Mouse (Mus musculus): Measurements from ENCODE around the gene Thrap3.
"Not testable (repeated sequence)": the region's sequence is repeated elsewhere in the genome, so short reads cannot be mapped to it uniquely, and the experiment has no call there.

The Thrap3 gene

DNA sequence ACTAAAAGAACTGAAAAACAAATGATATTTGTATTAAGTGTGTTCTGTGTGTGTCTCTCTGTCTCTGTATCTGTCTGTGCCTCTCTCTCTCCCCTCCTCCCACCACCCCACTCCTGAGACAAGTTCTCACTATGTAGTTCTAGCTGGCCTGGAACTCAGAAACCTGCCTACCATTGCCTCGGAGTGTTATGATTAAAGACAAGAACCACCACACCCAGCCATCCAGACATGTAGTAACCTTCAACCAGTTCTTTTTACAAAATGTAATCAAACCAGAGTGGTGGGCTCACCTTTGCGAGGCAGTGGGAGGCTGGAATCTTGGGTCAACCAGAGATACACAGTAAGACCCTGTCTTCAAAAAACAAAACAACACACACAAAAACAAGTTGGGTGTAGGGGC, 1.9 kb downstream of the Thrap3 start:
- Histone ChIP-seq H3K36me3 (ENCODE audit: control insufficient read depth, insufficient read depth, low read length, poor library complexity, severe bottlenecking) (0 out of 2 replicates have a peak, but pooled peaks cover 1% of the 10 kb centered on the region), H3K27me3 (ENCODE audit: control insufficient read depth, insufficient read depth, low read length, poor library complexity, severe bottlenecking) (no peaks in the 10 kb centered on the region)
- DNase-seq (ENCODE audit: low read depth, low spot score) = no peak

DNA sequence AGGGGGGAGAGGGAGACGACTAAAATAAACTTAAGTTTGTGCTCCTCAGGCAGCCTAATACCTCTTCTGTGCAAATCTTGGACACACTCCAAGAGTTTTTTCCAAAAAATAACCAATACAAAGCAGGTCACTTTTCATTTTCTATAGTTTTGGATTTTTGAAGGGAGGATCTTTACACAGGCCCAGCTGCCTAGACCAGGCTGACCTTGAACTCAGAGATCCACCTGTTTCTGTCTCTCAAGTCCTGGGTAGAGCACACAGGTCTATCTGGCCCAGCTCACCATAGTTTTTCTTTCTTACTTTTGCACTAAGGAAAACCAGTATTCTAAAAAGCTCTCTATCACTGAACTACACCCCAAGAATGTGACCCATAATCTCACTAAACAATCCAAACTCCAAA, 2.5 kb downstream of the Thrap3 start:
- Histone ChIP-seq H3K27me3 (ENCODE audit: control insufficient read depth, insufficient read depth, low read length, poor library complexity, severe bottlenecking) (no peaks in the 10 kb centered on the region), H3K36me3 (ENCODE audit: control insufficient read depth, insufficient read depth, low read length, poor library complexity, severe bottlenecking) (0 out of 2 replicates have a peak, but pooled peaks cover 1% of the 10 kb centered on the region)
- DNase-seq (ENCODE audit: low read depth, low spot score) = no peak

DNA sequence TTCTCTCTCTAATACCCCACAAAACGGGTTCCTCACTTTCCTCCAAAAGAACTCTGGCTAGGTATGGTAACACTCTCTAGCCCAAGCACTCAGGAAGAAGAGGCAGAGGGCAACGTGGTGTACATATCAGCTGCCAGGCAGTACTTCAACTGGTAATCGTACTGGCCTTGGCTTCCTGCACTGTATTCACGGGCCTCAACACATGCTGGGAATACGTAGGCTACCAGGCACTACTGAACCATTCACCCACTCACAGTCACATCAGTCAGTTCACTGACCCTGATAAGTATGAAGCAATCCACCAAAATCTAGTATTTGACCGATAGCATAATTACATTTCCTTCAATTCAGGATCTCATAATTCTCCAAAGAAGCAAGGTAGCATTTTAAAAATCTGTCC, 3.0 kb downstream of the Thrap3 start:
- DNase-seq (ENCODE audit: low read depth, low spot score) = no peak
- 0 out of 2 replicates have a peak, but pooled peaks cover 1% of the 10 kb centered on the region for H3K36me3 ChIP-seq (ENCODE audit: control insufficient read depth, insufficient read depth, low read length, poor library complexity, severe bottlenecking)

DNA sequence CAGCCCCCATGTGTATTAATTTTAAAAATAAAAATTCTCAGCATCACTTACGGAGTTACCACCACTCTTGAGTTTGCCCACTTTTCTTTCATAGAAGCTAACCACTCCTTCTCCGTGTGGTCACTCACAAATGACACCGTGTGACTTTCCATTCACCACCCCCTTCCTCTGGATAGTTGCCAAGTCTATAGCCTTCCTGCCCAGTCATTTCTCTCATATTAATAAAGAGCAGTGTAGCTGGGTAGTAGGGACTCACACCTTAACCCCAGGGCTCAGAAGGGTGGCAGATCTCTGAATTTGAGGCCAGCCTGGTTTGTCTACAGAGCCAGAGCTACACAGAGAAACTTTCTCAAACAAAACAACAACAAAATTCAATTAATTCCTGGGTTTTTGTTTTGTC, 5.1 kb downstream of the Thrap3 start:
- peak; percentile 25 for DNase-seq (ENCODE audit: low read depth, low spot score)
- H3K36me3 ChIP-seq (ENCODE audit: control insufficient read depth, insufficient read depth, low read length, poor library complexity, severe bottlenecking) = peaks cover 3% of the 10 kb centered on the region; the same call in 1 of the 2 replicates
- no peaks in the 10 kb centered on the region for H3K27me3 ChIP-seq (ENCODE audit: control insufficient read depth, insufficient read depth, low read length, poor library complexity, severe bottlenecking)

More for the DNA sequence above, 3.0 kb downstream of the Thrap3 start:
- no peaks in the 10 kb centered on the region for H3K27me3 ChIP-seq (ENCODE audit: control insufficient read depth, insufficient read depth, low read length, poor library complexity, severe bottlenecking)

DNA sequence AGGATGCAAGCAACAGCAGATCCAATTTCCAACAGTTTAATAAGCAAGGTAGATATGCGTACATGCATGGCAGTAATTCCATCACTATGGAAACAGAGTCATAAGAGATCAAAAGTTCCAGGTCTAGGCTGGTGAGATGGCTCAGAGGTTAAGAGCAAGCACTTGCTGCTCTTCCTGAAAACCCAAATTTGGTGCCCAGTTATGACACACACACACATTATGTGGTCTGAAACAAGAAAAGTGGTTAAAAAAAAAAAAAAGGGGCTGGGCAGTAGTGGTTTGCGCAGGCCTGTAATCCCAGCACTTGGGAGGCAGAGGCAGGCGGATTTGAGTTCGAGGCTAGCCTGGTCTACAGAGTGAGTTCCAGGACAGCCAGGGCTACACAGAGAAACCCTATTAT, 7.6 kb downstream of the Thrap3 start:
- no peak for DNase-seq (ENCODE audit: low read depth, low spot score)
- peaks cover 9% of the 10 kb centered on the region for H3K36me3 ChIP-seq (ENCODE audit: control insufficient read depth, insufficient read depth, low read length, poor library complexity, severe bottlenecking)
- H3K27me3 ChIP-seq (ENCODE audit: control insufficient read depth, insufficient read depth, low read length, poor library complexity, severe bottlenecking) = no peaks in the 10 kb centered on the region

DNA sequence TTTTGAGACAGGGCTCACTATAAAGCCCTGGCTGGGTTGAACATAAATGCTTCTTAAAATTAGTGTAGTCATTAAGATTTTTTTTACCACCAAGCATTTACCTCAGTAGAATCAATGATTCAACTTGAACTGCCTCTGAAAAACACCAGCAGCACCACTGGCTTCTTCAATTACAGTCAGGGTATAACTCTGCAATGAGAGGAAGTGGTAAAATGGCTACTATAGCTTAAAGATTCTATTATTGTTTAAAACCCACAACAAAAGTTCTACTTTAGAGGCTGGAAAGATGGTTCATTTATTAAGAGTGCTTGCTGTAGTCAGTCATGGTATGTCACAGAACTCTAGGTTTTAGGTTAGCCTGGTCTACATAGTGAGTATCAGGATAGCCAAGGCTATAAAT, 8.3 kb downstream of the Thrap3 start:
- DNase-seq (ENCODE audit: low read depth, low spot score) = no peak
- H3K36me3 ChIP-seq (ENCODE audit: control insufficient read depth, insufficient read depth, low read length, poor library complexity, severe bottlenecking) = peaks cover 11% of the 10 kb centered on the region
- no peaks in the 10 kb centered on the region for H3K27me3 ChIP-seq (ENCODE audit: control insufficient read depth, insufficient read depth, low read length, poor library complexity, severe bottlenecking)

DNA sequence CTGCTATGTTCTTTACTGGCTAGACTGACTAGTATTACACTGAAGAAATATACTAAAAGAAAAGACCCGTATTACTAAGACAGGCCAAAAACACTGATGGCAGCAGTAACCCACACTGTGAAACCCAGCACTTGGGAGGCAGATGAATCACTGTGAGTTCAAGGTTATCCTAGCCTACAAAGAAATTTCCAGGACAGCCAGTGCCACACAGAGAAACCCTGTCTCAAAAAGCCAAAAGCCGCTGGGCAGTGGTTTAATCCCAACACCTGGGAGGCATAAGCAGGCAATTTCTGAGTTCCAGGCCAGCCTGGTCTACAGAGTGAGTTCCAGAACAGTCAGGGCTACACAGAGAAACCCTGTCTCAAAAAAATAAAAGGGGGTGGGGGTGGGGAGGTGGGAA, 11.9 kb downstream of the Thrap3 start:
- peaks cover 13% of the 10 kb centered on the region for H3K36me3 ChIP-seq (ENCODE audit: control insufficient read depth, insufficient read depth, low read length, poor library complexity, severe bottlenecking)
- no peak for DNase-seq (ENCODE audit: low read depth, low spot score)
- H3K27me3 ChIP-seq (ENCODE audit: control insufficient read depth, insufficient read depth, low read length, poor library complexity, severe bottlenecking) = no peaks in the 10 kb centered on the region

DNA sequence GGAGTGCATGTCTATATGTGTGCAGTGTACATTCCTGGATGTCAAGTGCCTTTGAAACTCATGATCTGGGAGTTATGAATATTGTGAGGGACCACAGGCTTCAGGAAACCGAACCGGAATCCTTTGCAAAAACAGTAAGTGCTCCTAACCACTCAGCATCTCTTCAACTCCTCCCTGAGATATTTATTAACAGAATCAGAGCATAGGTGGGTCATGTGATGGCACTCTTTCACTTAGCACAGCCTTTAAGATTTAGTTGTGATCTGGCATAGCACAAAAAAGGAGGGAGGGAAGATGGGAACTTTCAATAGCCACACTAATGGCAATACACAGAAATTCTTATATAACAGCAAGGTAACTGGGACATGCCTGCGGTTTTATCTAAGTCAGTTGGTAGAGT, 15.5 kb downstream of the Thrap3 start:
- no peak for DNase-seq (ENCODE audit: low read depth, low spot score)
- H3K27me3 ChIP-seq (ENCODE audit: control insufficient read depth, insufficient read depth, low read length, poor library complexity, severe bottlenecking) = no peaks in the 10 kb centered on the region
- peaks cover 20% of the 10 kb centered on the region for H3K36me3 ChIP-seq (ENCODE audit: control insufficient read depth, insufficient read depth, low read length, poor library complexity, severe bottlenecking)

DNA sequence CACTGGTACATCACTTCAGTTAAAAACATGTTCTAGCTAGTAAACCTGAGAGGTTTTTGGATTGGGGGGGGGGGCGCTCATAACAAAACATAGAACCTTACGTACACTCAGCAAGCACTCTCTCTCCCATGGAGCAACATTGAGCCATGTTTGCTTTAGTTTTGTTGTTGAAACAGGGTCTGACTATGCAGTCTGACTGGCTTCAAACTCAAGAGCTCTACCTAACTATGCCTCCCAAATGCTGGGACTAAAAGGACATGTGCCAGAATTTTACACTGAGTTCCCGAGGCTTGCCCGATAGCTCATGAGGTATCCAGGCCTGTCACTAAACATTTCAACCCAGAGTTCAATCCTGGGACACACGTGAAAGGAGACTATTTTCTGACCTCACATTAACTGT, 19.5 kb downstream of the Thrap3 start:
- DNase-seq (ENCODE audit: low read depth, low spot score) = no peak
- no peaks in the 10 kb centered on the region for H3K27me3 ChIP-seq (ENCODE audit: control insufficient read depth, insufficient read depth, low read length, poor library complexity, severe bottlenecking)
- peaks cover 19% of the 10 kb centered on the region for H3K36me3 ChIP-seq (ENCODE audit: control insufficient read depth, insufficient read depth, low read length, poor library complexity, severe bottlenecking)

DNA sequence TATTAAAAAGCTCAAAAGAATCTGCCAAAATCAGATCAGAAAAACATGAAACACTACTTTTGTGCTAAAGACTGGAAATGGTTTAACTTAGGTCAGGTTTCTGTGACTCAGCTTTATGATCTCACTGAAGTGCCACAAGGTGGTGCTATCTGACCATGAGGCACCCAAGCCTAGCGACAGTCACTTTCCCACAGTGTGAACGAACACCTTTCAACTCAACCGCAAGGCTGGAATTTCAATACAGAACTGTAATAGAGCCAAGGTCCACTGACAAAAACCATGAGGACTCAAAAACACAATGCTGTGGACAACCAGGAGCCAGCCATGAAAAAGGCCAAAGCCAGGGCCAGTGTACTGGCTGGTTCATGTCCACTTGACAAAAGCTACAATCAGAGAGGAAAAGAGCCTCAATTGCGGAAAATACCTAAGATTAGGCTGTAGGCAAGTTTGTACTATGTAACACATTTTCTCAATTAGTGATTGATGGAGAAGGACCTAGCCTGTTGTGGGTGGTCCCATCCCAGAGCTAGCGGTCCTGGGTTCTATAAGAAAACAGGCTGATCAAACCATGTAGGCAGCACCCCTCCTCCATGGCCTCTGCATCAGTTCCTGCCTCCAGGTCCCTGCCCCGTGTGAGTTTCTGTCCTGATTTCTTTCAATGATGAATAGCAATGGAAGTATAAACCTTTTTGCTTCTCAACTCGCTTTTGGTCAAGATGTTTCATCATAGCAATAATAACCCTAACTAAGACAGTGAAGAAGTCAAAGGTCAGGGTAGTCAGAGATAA, 21.2 kb downstream of the Thrap3 start:
- H3K36me3 ChIP-seq (ENCODE audit: control insufficient read depth, insufficient read depth, low read length, poor library complexity, severe bottlenecking) = peaks cover 19% of the 10 kb centered on the region
- DNase-seq (ENCODE audit: low read depth, low spot score) = peak; percentile 78
- no peaks in the 10 kb centered on the region for H3K27me3 ChIP-seq (ENCODE audit: control insufficient read depth, insufficient read depth, low read length, poor library complexity, severe bottlenecking)

DNA sequence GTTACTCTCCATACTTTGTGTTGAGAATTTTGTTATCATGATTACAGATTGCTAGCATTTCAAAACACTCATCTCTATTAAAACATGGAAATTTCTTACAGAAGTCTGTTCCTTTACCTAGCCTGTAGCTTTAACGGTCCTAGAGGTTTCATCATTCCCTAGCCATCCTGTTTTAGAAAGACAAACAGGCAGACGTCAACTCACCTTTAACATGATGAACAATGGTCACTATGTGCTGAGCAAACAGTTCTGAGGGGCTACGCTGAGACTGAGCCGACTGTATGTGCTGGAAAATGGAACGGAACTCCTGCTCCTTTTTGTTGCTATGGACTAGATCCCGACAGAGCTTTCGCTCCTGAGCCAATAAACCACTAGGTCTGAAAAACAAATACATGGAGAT, 26.6 kb downstream of the Thrap3 start:
- DNase-seq (ENCODE audit: low read depth, low spot score); H3K27me3 ChIP-seq (ENCODE audit: control insufficient read depth, insufficient read depth, low read length, poor library complexity, severe bottlenecking): not testable (repeated sequence)
- peaks cover 26% of the 10 kb centered on the region; the same call in 1 of the 2 replicates for H3K36me3 ChIP-seq (ENCODE audit: control insufficient read depth, insufficient read depth, low read length, poor library complexity, severe bottlenecking)

DNA sequence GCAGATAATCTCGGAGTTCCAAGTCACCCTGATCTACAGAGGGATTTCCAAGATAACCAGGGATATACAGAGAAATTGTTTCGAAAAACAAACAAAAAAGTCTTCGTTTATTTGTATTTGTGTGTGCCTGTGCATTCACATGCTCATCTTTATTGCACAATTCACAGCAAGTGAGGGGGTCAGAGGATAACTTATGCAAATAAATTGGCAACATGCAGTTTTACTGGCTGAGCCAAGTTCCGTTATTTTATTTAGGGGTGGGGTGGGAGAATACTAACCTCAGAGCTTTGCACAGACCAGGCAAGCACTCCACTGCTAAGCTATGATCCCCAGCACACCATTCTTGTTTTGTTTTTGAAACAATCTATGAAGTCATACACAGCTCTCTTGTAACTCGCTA, 28.8 kb downstream of the Thrap3 start:
- DNase-seq (ENCODE audit: low read depth, low spot score) = no peak
- Histone ChIP-seq H3K36me3 (ENCODE audit: control insufficient read depth, insufficient read depth, low read length, poor library complexity, severe bottlenecking) (peaks cover 19% of the 10 kb centered on the region), H3K27me3 (ENCODE audit: control insufficient read depth, insufficient read depth, low read length, poor library complexity, severe bottlenecking) (no peaks in the 10 kb centered on the region)

DNA sequence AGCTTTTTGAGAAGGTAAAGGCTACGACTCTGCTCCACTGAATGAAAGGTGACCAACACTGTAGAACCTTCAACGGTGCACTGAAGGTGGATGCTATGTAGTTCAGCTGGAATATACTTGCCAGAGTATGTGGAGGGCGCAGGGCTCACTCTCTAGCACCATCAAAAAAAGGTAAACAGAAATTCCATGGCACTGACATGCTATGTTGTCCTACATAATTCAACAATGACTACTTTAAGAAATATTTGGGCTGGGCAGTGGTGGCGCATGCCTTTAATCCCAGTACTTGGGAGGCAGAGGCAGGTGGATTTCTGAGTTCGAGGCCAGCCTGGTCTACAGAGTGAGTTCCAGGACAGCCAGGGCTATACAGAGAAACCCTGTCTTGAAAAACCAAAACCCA, 31.8 kb downstream of the Thrap3 start:
- H3K36me3 ChIP-seq (ENCODE audit: control insufficient read depth, insufficient read depth, low read length, poor library complexity, severe bottlenecking) = peaks cover 20% of the 10 kb centered on the region
- DNase-seq (ENCODE audit: low read depth, low spot score); H3K27me3 ChIP-seq (ENCODE audit: control insufficient read depth, insufficient read depth, low read length, poor library complexity, severe bottlenecking): not testable (repeated sequence)

DNA sequence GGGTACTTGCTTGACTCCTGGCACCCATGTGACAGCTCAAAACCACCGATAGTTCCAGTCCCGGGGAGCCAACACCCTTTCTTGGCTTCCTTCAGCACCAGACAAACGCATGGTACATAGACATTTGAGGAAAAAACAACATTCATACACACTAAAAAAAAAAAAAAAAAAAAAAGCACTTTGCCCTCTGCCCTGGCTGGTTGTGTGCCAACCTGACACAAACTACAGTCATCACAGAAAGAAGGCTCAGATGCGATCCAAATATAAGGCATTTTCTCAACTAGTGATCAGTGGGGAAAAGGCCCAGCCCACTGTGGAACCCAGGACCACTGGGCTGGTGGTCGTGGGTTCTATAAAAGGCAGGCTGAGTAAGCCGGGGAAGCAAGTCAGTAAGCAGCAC, 33.7 kb downstream of the Thrap3 start:
- peaks cover 9% of the 10 kb centered on the region for H3K36me3 ChIP-seq (ENCODE audit: control insufficient read depth, insufficient read depth, low read length, poor library complexity, severe bottlenecking)
- no peaks in the 10 kb centered on the region for H3K27me3 ChIP-seq (ENCODE audit: control insufficient read depth, insufficient read depth, low read length, poor library complexity, severe bottlenecking)
- no peak for DNase-seq (ENCODE audit: low read depth, low spot score)

DNA sequence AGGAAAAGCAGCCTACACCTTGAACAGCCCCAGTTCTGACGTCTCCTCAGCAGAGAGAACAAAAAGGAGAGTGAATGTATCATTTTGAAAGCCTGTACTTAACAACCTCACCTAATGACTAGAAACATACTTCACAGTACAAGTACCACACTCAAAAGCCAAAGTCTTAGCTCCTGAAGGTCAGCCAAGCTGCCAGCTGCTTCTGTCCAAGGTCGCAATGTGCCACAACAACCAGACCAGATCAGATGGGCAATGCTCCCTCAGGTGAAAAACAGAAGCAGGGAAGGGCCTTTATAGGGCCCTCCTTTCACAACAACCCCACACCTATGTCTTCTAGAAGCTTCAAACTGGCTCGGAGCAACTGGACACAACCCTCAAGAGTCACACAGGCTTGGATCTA, 36.5 kb downstream of the Thrap3 start:
- no peak for DNase-seq (ENCODE audit: low read depth, low spot score)
- Histone ChIP-seq H3K36me3 (ENCODE audit: control insufficient read depth, insufficient read depth, low read length, poor library complexity, severe bottlenecking) (peaks cover 3% of the 10 kb centered on the region), H3K27me3 (ENCODE audit: control insufficient read depth, insufficient read depth, low read length, poor library complexity, severe bottlenecking) (no peaks in the 10 kb centered on the region)

DNA sequence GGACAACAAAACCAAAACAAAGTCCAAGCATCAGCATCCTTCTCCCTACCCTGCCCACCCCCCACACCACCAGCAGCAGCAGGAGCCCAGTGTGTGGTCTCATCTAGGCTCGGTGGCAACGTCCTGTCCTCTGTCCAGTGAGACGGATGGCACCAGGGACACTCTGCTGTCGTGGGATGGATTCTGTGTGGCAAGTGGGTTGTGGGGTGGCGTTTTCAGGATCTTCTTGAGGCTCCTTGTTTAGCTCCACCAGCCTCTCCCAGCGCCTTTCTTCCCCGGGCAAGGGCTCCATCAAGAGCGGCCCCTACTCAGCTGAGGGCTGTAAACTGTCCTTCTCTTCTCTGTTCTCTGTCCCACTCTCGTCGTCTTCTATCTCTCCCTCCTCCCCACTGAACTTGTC, 37.5 kb downstream of the Thrap3 start:
- DNase-seq (ENCODE audit: low read depth, low spot score); H3K36me3 ChIP-seq (ENCODE audit: control insufficient read depth, insufficient read depth, low read length, poor library complexity, severe bottlenecking); H3K27me3 ChIP-seq (ENCODE audit: control insufficient read depth, insufficient read depth, low read length, poor library complexity, severe bottlenecking): not testable (repeated sequence)

Data from splenic B cell, adult 2 months (primary cell).